Mouse (Mus musculus): ENCODE data around the gene Fam187a. TPM values are rescaled to one million over a fixed set of nuclear protein-coding genes. Genes with fewer than 3 reads are reported as not detected.

Fam187a gene
- total and polyA plus RNA-seq, 2 experiments from 2014 or later, result not detected

- Histone ChIP-seq H3K9ac (replicated peaks; ENCODE audit: low read depth, low read length) (no peak overlapping the region), H3K27ac (ENCODE audit: low read depth) (no peak overlapping the region), H3K4me2 (ENCODE audit: low read depth, low read length) (no peak overlapping the region), H3K4me3 (ENCODE audit: low read depth, low read length) (no peak overlapping the region), H3K4me1 (ENCODE audit: control insufficient read depth, insufficient read depth) (no peaks in the 10 kb centered on the region), H3K9me3 (replicated peaks; ENCODE audit: control insufficient read depth, low read length) (no peaks in the 10 kb centered on the region), H3K36me3 (replicated peaks; ENCODE audit: control insufficient read depth, insufficient read depth, low read length) (peaks cover 78% of the 10 kb centered on the region), H3K27me3 (ENCODE audit: control insufficient read depth, insufficient read depth, low read length) (no peaks in the 10 kb centered on the region)
- DNase-seq (ENCODE audit: low spot score) (no peak), ATAC-seq (ENCODE audit: insufficient read depth, low read depth) (no peak)
- TF ChIP-seq EP300 (IDR thresholded peaks at IDR 0.05; ENCODE audit: low read depth) (no peak), CTCF (IDR thresholded peaks at IDR 0.05; ENCODE audit: low read depth) (no peak)
- WGBS, result 86% methylated on average over 8 of the region's 8 CpGs
These were observed 25.0 kb upstream of the Fam187a start for GRCm38 (mm10) chr11:102859933-102860332.

- WGBS, result 20% methylated on average over 4 of the region's 4 CpGs
- no peak overlapping the region for H3K4me3 ChIP-seq (ENCODE audit: low read depth, low read length)
- H3K4me2 ChIP-seq (ENCODE audit: low read depth, low read length), result no peak overlapping the region
- no peak for ATAC-seq (ENCODE audit: insufficient read depth, low read depth)
- no peak overlapping the region for H3K27ac ChIP-seq (ENCODE audit: low read depth)
- H3K9ac ChIP-seq (replicated peaks; ENCODE audit: low read depth, low read length), result no peak overlapping the region
- peak; percentile 71 for DNase-seq (ENCODE audit: low spot score)
- TF ChIP-seq EP300 (IDR thresholded peaks at IDR 0.05; ENCODE audit: low read depth) (no peak), CTCF (IDR thresholded peaks at IDR 0.05; ENCODE audit: low read depth) (peak; percentile 69)
- no peaks in the 10 kb centered on the region for H3K27me3 ChIP-seq (ENCODE audit: control insufficient read depth, insufficient read depth, low read length)
- no peaks in the 10 kb centered on the region for H3K9me3 ChIP-seq (replicated peaks; ENCODE audit: control insufficient read depth, low read length)
- no peaks in the 10 kb centered on the region for H3K4me1 ChIP-seq (ENCODE audit: control insufficient read depth, insufficient read depth)
- peaks cover 78% of the 10 kb centered on the region for H3K36me3 ChIP-seq (replicated peaks; ENCODE audit: control insufficient read depth, insufficient read depth, low read length)
These were observed 20.7 kb upstream of the Fam187a start for GRCm38 (mm10) chr11:102864272-102864671.

GRCm38 (mm10) chr11:102874801-102875334 lies 10.1 kb upstream of the Fam187a start:
- Histone ChIP-seq H3K9me3 (replicated peaks; ENCODE audit: control insufficient read depth, low read length) (no peaks in the 10 kb centered on the region), H3K27ac (ENCODE audit: low read depth) (no peak overlapping the region), H3K4me3 (ENCODE audit: low read depth, low read length) (no peak overlapping the region), H3K36me3 (replicated peaks; ENCODE audit: control insufficient read depth, insufficient read depth, low read length) (peaks cover 52% of the 10 kb centered on the region), H3K27me3 (ENCODE audit: control insufficient read depth, insufficient read depth, low read length) (no peaks in the 10 kb centered on the region), H3K9ac (replicated peaks; ENCODE audit: low read depth, low read length) (no peak overlapping the region), H3K4me2 (ENCODE audit: low read depth, low read length) (no peak overlapping the region), H3K4me1 (ENCODE audit: control insufficient read depth, insufficient read depth) (0 out of 2 replicates have a peak, but pooled peaks cover under 1% of the 10 kb centered on the region)
- no peak for DNase-seq (ENCODE audit: low spot score)
- 75% methylated on average over 7 of the region's 7 CpGs for WGBS
- no peak for ATAC-seq (ENCODE audit: insufficient read depth, low read depth)
- TF ChIP-seq EP300 (IDR thresholded peaks at IDR 0.05; ENCODE audit: low read depth), result no peak

- Histone ChIP-seq H3K36me3 (replicated peaks; ENCODE audit: control insufficient read depth, insufficient read depth, low read length) (peaks cover 33% of the 10 kb centered on the region), H3K9ac (replicated peaks; ENCODE audit: low read depth, low read length) (no peak overlapping the region), H3K9me3 (replicated peaks; ENCODE audit: control insufficient read depth, low read length) (no peaks in the 10 kb centered on the region), H3K27ac (ENCODE audit: low read depth) (no peak overlapping the region), H3K27me3 (ENCODE audit: control insufficient read depth, insufficient read depth, low read length) (no peaks in the 10 kb centered on the region), H3K4me3 (ENCODE audit: low read depth, low read length) (no peak overlapping the region), H3K4me1 (ENCODE audit: control insufficient read depth, insufficient read depth) (peaks cover 16% of the 10 kb centered on the region), H3K4me2 (ENCODE audit: low read depth, low read length) (no peak overlapping the region)
- ATAC-seq (ENCODE audit: insufficient read depth, low read depth), result no peak
- DNase-seq (ENCODE audit: low spot score), result no peak
- WGBS, result 89% methylated on average over 2 of the region's 2 CpGs
- no peak for TF ChIP-seq CTCF (IDR thresholded peaks at IDR 0.05; ENCODE audit: low read depth)
- no peak for TF ChIP-seq EP300 (IDR thresholded peaks at IDR 0.05; ENCODE audit: low read depth)
These were observed 5.4 kb upstream of the Fam187a start for GRCm38 (mm10) chr11:102879558-102879957.

DNA sequence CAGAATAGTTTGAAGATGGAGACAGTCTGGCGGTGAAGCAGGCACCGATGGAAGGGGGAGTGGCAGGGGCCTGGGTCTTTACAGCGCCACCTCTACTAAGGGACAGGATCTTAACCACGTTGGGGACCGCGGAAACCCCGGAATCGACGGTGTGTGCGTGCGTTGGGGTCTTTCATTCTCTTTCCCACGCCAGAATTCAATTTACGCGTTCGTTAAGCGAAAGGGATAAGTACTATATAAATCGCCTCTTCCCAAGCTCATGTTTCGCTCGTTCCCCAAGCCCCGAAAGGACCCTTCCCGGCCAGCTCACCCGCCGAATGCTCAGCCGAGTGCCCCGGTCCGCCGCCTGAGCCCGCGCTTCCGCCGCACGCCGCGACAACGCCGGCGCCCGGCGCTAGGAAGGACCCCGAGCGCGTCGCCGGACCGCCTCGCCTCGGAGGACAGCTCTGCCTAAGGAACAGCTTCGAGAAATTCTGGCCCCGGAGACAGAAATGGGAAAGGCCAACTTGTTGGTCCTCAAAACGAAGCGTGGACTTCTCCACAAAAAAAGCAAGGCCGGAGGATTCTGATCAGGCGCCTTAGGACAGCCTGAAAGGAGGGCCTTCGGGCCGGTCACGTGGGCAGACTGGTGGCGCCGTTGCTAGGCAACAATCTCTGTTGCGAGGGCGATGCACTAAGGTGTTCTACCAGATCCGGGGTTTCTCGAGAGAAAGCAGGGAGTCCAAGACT lies 4.2 kb upstream of the Fam187a start, which contains the start of the genes Eftud2 and Ccdc103:
Gene Eftud2 (minus strand): TSS at position 401 of the 729 bp plus-strand sequence.
Gene Ccdc103 (plus strand): TSS at position 620 of the 729 bp plus-strand sequence.
- Histone ChIP-seq H3K4me1 (ENCODE audit: control insufficient read depth, insufficient read depth) (peaks cover 19% of the 10 kb centered on the region), H3K9me3 (replicated peaks; ENCODE audit: control insufficient read depth, low read length) (no peaks in the 10 kb centered on the region), H3K27ac (ENCODE audit: low read depth) (peak within 1 kb of the TSS; percentile 85), H3K27me3 (ENCODE audit: control insufficient read depth, insufficient read depth, low read length) (no peaks in the 10 kb centered on the region), H3K36me3 (replicated peaks; ENCODE audit: control insufficient read depth, insufficient read depth, low read length) (peaks cover 21% of the 10 kb centered on the region), H3K9ac (replicated peaks; ENCODE audit: low read depth, low read length) (peak within 1 kb of the TSS; percentile 78), H3K4me2 (ENCODE audit: low read depth, low read length) (peak within 1 kb of the TSS; percentile 91), H3K4me3 (ENCODE audit: low read depth, low read length) (peak within 1 kb of the TSS; percentile 69)
- ATAC-seq (ENCODE audit: insufficient read depth, low read depth) (peak; percentile 84), DNase-seq (ENCODE audit: low spot score) (peak; percentile 85)
- WGBS, result under 1% methylated on average over 62 of the region's 62 CpGs
- TF ChIP-seq CTCF (IDR thresholded peaks at IDR 0.05; ENCODE audit: low read depth) (no peak), EP300 (IDR thresholded peaks at IDR 0.05; ENCODE audit: low read depth) (peak; percentile 99)

All from heart, postnatal 0 days (tissue).